ENCODE assay signal across 8 mouse cellular contexts in genomic region chr3:138876931-138877361, GRCm38 (mm10).
DNase-seq lines count a peak whose midpoint lies in the region; ATAC-seq and TF ChIP-seq lines count a peak whose summit lies in the region.

No protein-coding gene starts in this region.

- in situ Hi-C loops in ES-E14 (cut with MboI; ENCODE audit: low sequenced_read_pairs in 2 of 2, unreplicated experiment in 2 of 2) = no loop called here

- H3K27me3 ChIP-seq in intestine, postnatal 0 days (replicated peaks; ENCODE audit: control insufficient read depth, insufficient read depth, low read length) = no peaks in the 10 kb centered on the region
- H3K27me3 ChIP-seq in stomach, embryonic 15.5 days (replicated peaks) = no peaks in the 10 kb centered on the region
- H3K27me3 ChIP-seq in kidney, adult 2 months (replicated peaks; ENCODE audit: control insufficient read depth, insufficient read depth, low read length) = no peaks in the 10 kb centered on the region
- H3K27me3 ChIP-seq in midbrain, embryonic 10.5 days (ENCODE audit: low read depth, poor library complexity, severe bottlenecking) = no peaks in the 10 kb centered on the region

- no peaks in the 10 kb centered on the region for H3K9me3 ChIP-seq in ES-E14 (ENCODE audit: control insufficient read depth, insufficient read depth, low read depth, low read length)
- H3K9me3 ChIP-seq in intestine, postnatal 0 days (ENCODE audit: control insufficient read depth) = no peaks in the 10 kb centered on the region
- no peaks in the 10 kb centered on the region for H3K9me3 ChIP-seq in stomach, embryonic 15.5 days
- H3K9me3 ChIP-seq in midbrain, embryonic 10.5 days (replicated peaks) = no peaks in the 10 kb centered on the region

- no peak for TF ChIP-seq CTCF in intestine, postnatal 0 days (IDR thresholded peaks at IDR 0.05; ENCODE audit: low read depth)
- TF ChIP-seq CTCF in kidney, adult 2 months (conservative IDR thresholded peaks at IDR 0.05; ENCODE audit: insufficient read depth, insufficient read length, low read depth, low read length) = no peak

- 72% methylated on average over 14 of the region's 14 CpGs for WGBS in intestine, postnatal 0 days
- WGBS in stomach, embryonic 15.5 days = 71% methylated on average over 14 of the region's 14 CpGs
- WGBS in kidney, adult 2 months = 95% methylated on average over 14 of the region's 14 CpGs
- WGBS in midbrain, embryonic 10.5 days = 93% methylated on average over 14 of the region's 14 CpGs

- no peak overlapping the region for H3K27ac ChIP-seq in ES-E14 (ENCODE audit: insufficient read depth, low read depth, low read length, poor library complexity, severe bottlenecking)
- H3K27ac ChIP-seq in intestine, postnatal 0 days (ENCODE audit: low read depth, low read length) = no peak overlapping the region
- peak overlapping the region; percentile 41; the same call in 1 of the 2 replicates for H3K27ac ChIP-seq in stomach, embryonic 15.5 days
- H3K27ac ChIP-seq in kidney, adult 2 months (ENCODE audit: insufficient read depth, low read depth, low read length) = no peak overlapping the region
- no peak overlapping the region for H3K27ac ChIP-seq in midbrain, embryonic 10.5 days (replicated peaks)

- peak overlapping the region; percentile 24; the same call in 1 of the 2 replicates for H3K4me2 ChIP-seq in intestine, postnatal 0 days (replicated peaks; ENCODE audit: low read depth)
- no peak overlapping the region for H3K4me2 ChIP-seq in stomach, embryonic 15.5 days

- H3K9ac ChIP-seq in ES-E14 (ENCODE audit: insufficient read depth, low read depth, low read length, poor library complexity, severe bottlenecking) = peak overlapping the region; percentile 53
- no peak overlapping the region for H3K9ac ChIP-seq in intestine, postnatal 0 days (ENCODE audit: low read depth, low read length)
- H3K9ac ChIP-seq in stomach, embryonic 15.5 days = no peak overlapping the region

- peak overlapping the region; percentile 51 to 52 for H3K4me3 ChIP-seq in ES-E14 (ENCODE audit: insufficient read depth in 1 of 2, low read depth in 1 of 2, low read length in 2 of 2, poor library complexity in 1 of 2, severe bottlenecking in 1 of 2)
- no peak overlapping the region for H3K4me3 ChIP-seq in intestine, postnatal 0 days (ENCODE audit: low read depth, low read length)
- H3K4me3 ChIP-seq in stomach, embryonic 15.5 days (replicated peaks) = no peak overlapping the region
- H3K4me3 ChIP-seq in kidney, adult 2 months (ENCODE audit: insufficient read depth, low read depth, low read length) = no peak overlapping the region
- no peak overlapping the region for H3K4me3 ChIP-seq in midbrain, embryonic 10.5 days

- TF ChIP-seq POLR2A in kidney, adult 2 months (IDR thresholded peaks at IDR 0.05; ENCODE audit: low read depth, low read length) = no peak

- peaks cover 7% of the 10 kb centered on the region; the same call in 1 of the 2 replicates for H3K36me3 ChIP-seq in ES-E14 (ENCODE audit: control insufficient read depth, insufficient read depth, low read length, poor library complexity, severe bottlenecking)
- no peaks in the 10 kb centered on the region for H3K36me3 ChIP-seq in intestine, postnatal 0 days (ENCODE audit: control insufficient read depth, insufficient read depth)
- H3K36me3 ChIP-seq in stomach, embryonic 15.5 days = no peaks in the 10 kb centered on the region
- H3K36me3 ChIP-seq in kidney, adult 2 months (ENCODE audit: control insufficient read depth, insufficient read depth, low read length) = no peaks in the 10 kb centered on the region
- peaks cover 27% of the 10 kb centered on the region for H3K36me3 ChIP-seq in midbrain, embryonic 10.5 days

- no peak for DNase-seq in frontal cortex, postnatal 10 days (ENCODE audit: low spot score in 2 of 2)
- no peak for DNase-seq in ES-E14 (ENCODE audit: low read depth, low spot score)
- no peak for DNase-seq in kidney, postnatal 14 days
- no peak for DNase-seq in kidney, adult 2 months
- no peak for DNase-seq in midbrain, embryonic 10.5 days (ENCODE audit: low spot score)

- peak; percentile 62 for ATAC-seq in frontal cortex, adult (ENCODE audit: low TSS enrichment)
- ATAC-seq in intestine, postnatal 0 days = no peak
- ATAC-seq in stomach, embryonic 15.5 days (ENCODE audit: insufficient read depth, low FRiP score, low read depth) = no peak

- H3K4me1 ChIP-seq in ES-E14 (ENCODE audit: control insufficient read depth in 2 of 2, insufficient read depth in 2 of 2, low read length in 2 of 2, poor library complexity in 1 of 2) = no peaks in the 10 kb centered on the region
- no peaks in the 10 kb centered on the region for H3K4me1 ChIP-seq in intestine, postnatal 0 days (replicated peaks; ENCODE audit: control insufficient read depth, insufficient read depth, low read length)
- no peaks in the 10 kb centered on the region for H3K4me1 ChIP-seq in stomach, embryonic 15.5 days
- H3K4me1 ChIP-seq in kidney, adult 2 months (ENCODE audit: control insufficient read depth, insufficient read depth, low read length) = no peaks in the 10 kb centered on the region
- peaks cover 15% of the 10 kb centered on the region for H3K4me1 ChIP-seq in midbrain, embryonic 10.5 days

TF ChIP-seq in ES-E14, 5 proteins besides CTCF, POLR2A, EP300 and RAD21:
- TF ChIP-seq MAFK (IDR thresholded peaks at IDR 0.05; ENCODE audit: insufficient read depth, low read depth, low read length) (no peak), ZNF384 (IDR thresholded peaks at IDR 0.05; ENCODE audit: low read depth, low read length) (no peak), ZC3H11A (IDR thresholded peaks at IDR 0.05; ENCODE audit: borderline replicate concordance, low read depth, low read length) (no peak), CHD2 (IDR thresholded peaks at IDR 0.05; ENCODE audit: low read depth, low read length) (no peak), HCFC1 (IDR thresholded peaks at IDR 0.05; ENCODE audit: borderline replicate concordance, insufficient read depth, low read length) (no peak)
TF ChIP-seq in ES-E14: peak in this region for 0.

Comparison
In these comparisons a context has a peak if more than half of its experiments do, and no peak if none do; other contexts are left out.
1. H3K4me3 ChIP-seq: peak in ES-E14 (2 of 2); none in intestine, postnatal 0 days (single experiment), stomach, embryonic 15.5 days (single experiment), kidney, adult 2 months (single experiment) and midbrain, embryonic 10.5 days (single experiment).